Mouse (Mus musculus): ENCODE results near the gene Nudt15. TPM values are rescaled to one million over a fixed set of nuclear protein-coding genes. Genes with fewer than 3 reads are reported as not detected.

Nudt15 gene
- polyA plus RNA-seq, 1 experiment from 2014 or later: 12.3 TPM

DNA sequence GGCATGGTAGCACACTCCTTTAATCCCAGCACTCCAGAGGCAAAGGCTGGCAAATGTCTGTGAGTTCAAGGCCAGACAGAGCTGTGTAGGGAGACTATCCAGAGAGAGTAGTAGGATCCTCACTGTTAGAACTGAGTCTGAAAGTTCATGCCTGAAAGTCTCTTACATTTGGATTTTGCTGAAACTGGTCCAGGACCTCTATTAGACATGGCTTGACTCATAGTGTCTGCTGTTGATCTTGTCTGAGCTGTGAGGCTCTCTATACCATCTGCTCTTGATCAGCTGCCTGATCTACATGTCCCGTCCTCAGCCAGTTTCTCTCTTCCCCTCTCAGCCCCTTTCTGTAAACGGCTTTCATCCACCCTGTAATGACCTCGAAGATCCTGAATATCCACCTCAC is 69.7 kb downstream of the Nudt15 start:
- H3K4me2 ChIP-seq (replicated peaks): no peak overlapping the region
- no peak overlapping the region for H3K27ac ChIP-seq
- no peak for ATAC-seq (ENCODE audit: low FRiP score, low read depth)
- H3K9ac ChIP-seq: no peak overlapping the region
- H3K27me3 ChIP-seq (replicated peaks): no peaks in the 10 kb centered on the region
- no peaks in the 10 kb centered on the region for H3K4me1 ChIP-seq
- no peak overlapping the region for H3K4me3 ChIP-seq
- 90% methylated on average over 3 of the region's 3 CpGs for WGBS
- no peaks in the 10 kb centered on the region for H3K9me3 ChIP-seq
- no peaks in the 10 kb centered on the region for H3K36me3 ChIP-seq

GRCm38 (mm10) chr14:73477077-73477476 is 71.0 kb downstream of the Nudt15 start:
- ATAC-seq (ENCODE audit: low FRiP score, low read depth): no peak
- H3K9ac ChIP-seq: no peak overlapping the region
- H3K36me3 ChIP-seq: no peaks in the 10 kb centered on the region
- H3K27me3 ChIP-seq (replicated peaks): no peaks in the 10 kb centered on the region
- no peak overlapping the region for H3K4me2 ChIP-seq (replicated peaks)
- no peak overlapping the region for H3K27ac ChIP-seq
- no peaks in the 10 kb centered on the region for H3K9me3 ChIP-seq
- H3K4me3 ChIP-seq: no peak overlapping the region
- 94% methylated on average over 10 of the region's 10 CpGs for whole genome bisulfite sequencing
- H3K4me1 ChIP-seq: no peaks in the 10 kb centered on the region

- H3K9ac ChIP-seq: no peak overlapping the region
- H3K4me1 ChIP-seq: no peaks in the 10 kb centered on the region
- 0 out of 2 replicates have a peak, but pooled peaks have one; percentile 52 for ATAC-seq (ENCODE audit: low FRiP score, low read depth)
- WGBS: 73% methylated on average over 8 of the region's 8 CpGs
- no peaks in the 10 kb centered on the region for H3K36me3 ChIP-seq
- no peaks in the 10 kb centered on the region for H3K9me3 ChIP-seq
- H3K4me2 ChIP-seq (replicated peaks): no peak overlapping the region
- H3K27ac ChIP-seq: no peak overlapping the region
- H3K27me3 ChIP-seq (replicated peaks): no peaks in the 10 kb centered on the region
- H3K4me3 ChIP-seq: no peak overlapping the region
Observed at GRCm38 (mm10) chr14:73476361-73476934, 71.6 kb downstream of the Nudt15 start.

- WGBS: 80% methylated on average over 7 of the region's 7 CpGs
- no peak overlapping the region for H3K4me2 ChIP-seq (replicated peaks)
- no peaks in the 10 kb centered on the region for H3K4me1 ChIP-seq
- no peaks in the 10 kb centered on the region for H3K36me3 ChIP-seq
- no peak overlapping the region for H3K27ac ChIP-seq
- H3K4me3 ChIP-seq: no peak overlapping the region
- no peaks in the 10 kb centered on the region for H3K27me3 ChIP-seq (replicated peaks)
- H3K9me3 ChIP-seq: no peaks in the 10 kb centered on the region
- no peak for ATAC-seq (ENCODE audit: low FRiP score, low read depth)
- no peak overlapping the region for H3K9ac ChIP-seq
Observed at GRCm38 (mm10) chr14:73475506-73475905, 72.5 kb downstream of the Nudt15 start.

DNA sequence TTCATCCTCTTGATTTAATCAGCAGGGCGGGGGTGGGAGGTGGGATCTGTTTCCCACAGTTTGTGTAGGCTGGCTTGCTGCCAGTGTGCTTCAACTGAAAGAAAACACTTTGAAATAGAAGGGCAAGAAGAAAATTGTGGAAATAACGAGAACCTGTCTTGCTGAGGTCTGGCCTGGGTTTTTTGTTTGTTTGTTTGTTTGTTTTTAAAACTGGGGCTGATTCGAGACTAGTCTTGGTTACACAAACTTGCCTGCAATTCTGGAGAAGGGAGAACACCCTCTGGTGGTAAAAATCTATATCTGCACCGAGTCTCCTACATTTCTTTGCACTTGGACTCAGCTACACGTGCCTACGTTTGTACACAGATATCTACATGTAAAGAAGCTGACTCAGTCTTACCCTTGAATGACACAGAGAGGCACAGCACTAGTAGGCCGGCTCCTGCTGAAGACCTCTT is 73.4 kb downstream of the Nudt15 start:
- Histone ChIP-seq H3K4me1 (no peaks in the 10 kb centered on the region), H3K27ac (no peak overlapping the region), H3K4me2 (replicated peaks) (no peak overlapping the region), H3K9me3 (no peaks in the 10 kb centered on the region), H3K9ac (no peak overlapping the region), H3K36me3 (no peaks in the 10 kb centered on the region), H3K27me3 (replicated peaks) (no peaks in the 10 kb centered on the region), H3K4me3 (no peak overlapping the region)
- 36% methylated on average over 7 of the region's 7 CpGs for whole genome bisulfite sequencing
- no peak for ATAC-seq (ENCODE audit: low FRiP score, low read depth)

- Histone ChIP-seq H3K4me2 (replicated peaks) (no peak overlapping the region), H3K4me1 (no peaks in the 10 kb centered on the region), H3K27me3 (replicated peaks) (no peaks in the 10 kb centered on the region), H3K27ac (no peak overlapping the region), H3K9me3 (no peaks in the 10 kb centered on the region), H3K36me3 (no peaks in the 10 kb centered on the region), H3K9ac (no peak overlapping the region), H3K4me3 (no peak overlapping the region)
- no peak for ATAC-seq (ENCODE audit: low FRiP score, low read depth)
- whole genome bisulfite sequencing: 66% methylated on average over 3 of the region's 3 CpGs
Observed at GRCm38 (mm10) chr14:73473670-73474460, 74.2 kb downstream of the Nudt15 start.

DNA sequence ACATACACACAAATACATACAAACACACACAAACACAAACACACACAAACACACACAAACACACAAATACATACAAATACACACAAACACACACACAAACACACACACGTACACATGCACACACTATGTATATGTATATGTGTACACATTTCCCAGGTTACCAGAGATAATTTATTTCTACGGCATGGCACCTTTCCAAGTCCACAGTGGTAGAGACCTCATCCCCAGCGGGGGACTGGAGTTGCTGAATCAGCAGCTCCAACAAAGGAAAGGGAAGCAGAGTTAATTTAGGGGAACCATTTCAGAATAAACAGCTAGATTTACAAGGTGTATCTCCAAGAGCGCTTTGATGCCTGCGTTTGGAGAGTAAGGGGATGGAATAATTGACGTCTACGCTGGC is 75.8 kb downstream of the Nudt15 start:
- ATAC-seq (ENCODE audit: low FRiP score, low read depth): peak; percentile 43; the same call in 1 of the 2 replicates
- H3K4me2 ChIP-seq (replicated peaks): no peak overlapping the region
- 43% methylated on average over 7 of the region's 7 CpGs for WGBS
- H3K9ac ChIP-seq: no peak overlapping the region
- no peaks in the 10 kb centered on the region for H3K9me3 ChIP-seq
- H3K4me3 ChIP-seq: no peak overlapping the region
- no peaks in the 10 kb centered on the region for H3K4me1 ChIP-seq
- no peaks in the 10 kb centered on the region for H3K27me3 ChIP-seq (replicated peaks)
- H3K36me3 ChIP-seq: no peaks in the 10 kb centered on the region
- H3K27ac ChIP-seq: no peak overlapping the region

GRCm38 (mm10) chr14:73470593-73470992 is 77.4 kb downstream of the Nudt15 start:
- H3K36me3 ChIP-seq: no peaks in the 10 kb centered on the region
- no peaks in the 10 kb centered on the region for H3K9me3 ChIP-seq
- H3K4me1 ChIP-seq: no peaks in the 10 kb centered on the region
- H3K27me3 ChIP-seq (replicated peaks): no peaks in the 10 kb centered on the region
- no peak overlapping the region for H3K4me2 ChIP-seq (replicated peaks)
- no peak overlapping the region for H3K27ac ChIP-seq
- no peak for ATAC-seq (ENCODE audit: low FRiP score, low read depth)
- WGBS: 83% methylated on average over 8 of the region's 8 CpGs
- no peak overlapping the region for H3K9ac ChIP-seq
- no peak overlapping the region for H3K4me3 ChIP-seq

- no peak overlapping the region for H3K27ac ChIP-seq
- no peaks in the 10 kb centered on the region for H3K36me3 ChIP-seq
- no peaks in the 10 kb centered on the region for H3K27me3 ChIP-seq (replicated peaks)
- H3K9ac ChIP-seq: no peak overlapping the region
- no peak for ATAC-seq (ENCODE audit: low FRiP score, low read depth)
- no peak overlapping the region for H3K4me2 ChIP-seq (replicated peaks)
- no peak overlapping the region for H3K4me3 ChIP-seq
- H3K4me1 ChIP-seq: no peaks in the 10 kb centered on the region
- no peaks in the 10 kb centered on the region for H3K9me3 ChIP-seq
- 77% methylated on average over 7 of the region's 7 CpGs for WGBS
Observed at GRCm38 (mm10) chr14:73469506-73469905, 78.5 kb downstream of the Nudt15 start.

Other genes starting within 250 kb of the Nudt15 start
- gene Rb1, start 222.4 kb downstream of the Nudt15 start, polyA plus RNA-seq (2016; fragmentation: Nextera tagmentation; extraction: Ambion mirVana): 38.1 and 46.0 TPM in 2 replicates
- 441 and 471 TPM in 2 replicates for gene Itm2b, start 163.0 kb downstream of the Nudt15 start, polyA plus RNA-seq (2016; fragmentation: Nextera tagmentation; extraction: Ambion mirVana)
- 89.3 and 90.0 TPM in 2 replicates for gene Med4, start 38.2 kb downstream of the Nudt15 start, polyA plus RNA-seq (2016; fragmentation: Nextera tagmentation; extraction: Ambion mirVana)
- 101 and 113 TPM in 2 replicates for gene Sucla2, start 22.9 kb downstream of the Nudt15 start, polyA plus RNA-seq (2016; fragmentation: Nextera tagmentation; extraction: Ambion mirVana)
- not detected in 2 replicates for gene Gm21750, start 113.0 kb upstream of the Nudt15 start, polyA plus RNA-seq (2016; fragmentation: Nextera tagmentation; extraction: Ambion mirVana)